Mouse (Mus musculus) bone marrow macrophage, adult 2 months (primary cell): ENCODE data around the gene Itga2b. TPM values are rescaled to one million over a fixed set of nuclear protein-coding genes. Genes with fewer than 3 reads are reported as not detected.

Source experiments
- H3K27ac ChIP-seq: 2 replicates; pipeline ENCODE4 v1.5.1; 2012; ENCODE audit warnings: low read depth, low read length; ENCODE audit not compliant: insufficient read depth
- H3K4me1 ChIP-seq: 2 replicates; pipeline ENCODE4 v1.6.1; 2012; ENCODE audit warnings: low read length; ENCODE audit not compliant: control insufficient read depth, insufficient read depth
- H3K4me3 ChIP-seq: 2 replicates; pipeline ENCODE4 v1.5.1; 2012; ENCODE audit warnings: mild to moderate bottlenecking, low read length, moderate library complexity; ENCODE audit not compliant: insufficient read depth
- CTCF ChIP-seq: IDR thresholded peaks from 2 replicates; pipeline ENCODE4 v1.5.1; 2012; ENCODE audit warnings: low read depth, mild to moderate bottlenecking, low read length, moderate library complexity
- POLR2A ChIP-seq: IDR thresholded peaks from 2 replicates; pipeline ENCODE4 v1.6.1; 2012; ENCODE audit warnings: mild to moderate bottlenecking, low read depth, low read length, borderline replicate concordance
- polyA plus RNA-seq: library from polyadenylated mRNA; stranded (reverse); fragments of >200 nt; gene quantifications from 2 replicates; pipeline ENCODE4 v1.2.4, GENCODE M21; 2012; ENCODE audit not compliant: missing spikeins, insufficient read depth, insufficient read length

Gene Itga2b
- polyA plus RNA-seq, 1 experiment: 2.5 TPM

- Histone ChIP-seq H3K27ac (no peak overlapping the region), H3K4me3 (no peak overlapping the region), H3K4me1 (no peaks in the 10 kb centered on the region)
- TF ChIP-seq CTCF (no peak), POLR2A (no peak)
Measured at GRCm38 (mm10) chr11:102461764-102462163, 8.2 kb downstream of the Itga2b start.

- H3K4me1 ChIP-seq: peaks cover under 1% of the 10 kb centered on the region; the same call in 1 of the 2 replicates
Measured at GRCm38 (mm10) chr11:102460541-102460940, 9.4 kb downstream of the Itga2b start.

GRCm38 (mm10) chr11:102455740-102456396 lies 14.1 kb downstream of the Itga2b start:
- Histone ChIP-seq H3K4me1 (peaks cover 5% of the 10 kb centered on the region; the same call in 1 of the 2 replicates), H3K27ac (no peak overlapping the region), H3K4me3 (peak overlapping the region; percentile 62)
- no peak for TF ChIP-seq CTCF

More at GRCm38 (mm10) chr11:102460541-102460940, 9.4 kb downstream of the Itga2b start:
- Histone ChIP-seq H3K27ac (no peak overlapping the region), H3K4me3 (no peak overlapping the region)
- TF ChIP-seq CTCF (no peak), POLR2A (no peak)

- Histone ChIP-seq H3K4me3 (no peak overlapping the region), H3K27ac (no peak overlapping the region), H3K4me1 (peaks cover 5% of the 10 kb centered on the region; the same call in 1 of the 2 replicates)
- no peak for TF ChIP-seq POLR2A
Measured at GRCm38 (mm10) chr11:102453131-102453530, 16.8 kb downstream of the Itga2b start.

- Histone ChIP-seq H3K4me3 (no peak overlapping the region), H3K27ac (no peak overlapping the region), H3K4me1 (peaks cover 2% of the 10 kb centered on the region; the same call in 1 of the 2 replicates)
- no peak for TF ChIP-seq CTCF
- TF ChIP-seq POLR2A: no peak
Measured at GRCm38 (mm10) chr11:102449043-102450008, 20.6 kb downstream of the Itga2b start.

- no peak overlapping the region for H3K27ac ChIP-seq
- TF ChIP-seq CTCF (no peak), POLR2A (no peak)
- peaks cover 6% of the 10 kb centered on the region for H3K4me1 ChIP-seq
- no peak overlapping the region for H3K4me3 ChIP-seq
Measured at GRCm38 (mm10) chr11:102448327-102448726, 21.6 kb downstream of the Itga2b start.

- TF ChIP-seq CTCF (peak; percentile 65), POLR2A (no peak)
- H3K27ac ChIP-seq: no peak within 1 kb of the TSS
- H3K4me3 ChIP-seq: peak within 1 kb of the TSS; percentile 53
- peaks cover 5% of the 10 kb centered on the region for H3K4me1 ChIP-seq
Measured at GRCm38 (mm10) chr11:102447497-102447896, 22.4 kb downstream of the Itga2b start, which contains the start of gene Fam171a2. Fam171a2 (minus strand) TSS chr11:102447682.

GRCm38 (mm10) chr11:102446581-102447461 lies 23.1 kb downstream of the Itga2b start:
- no peak overlapping the region for H3K27ac ChIP-seq
- TF ChIP-seq POLR2A: no peak
- TF ChIP-seq CTCF: no peak
- peaks cover 5% of the 10 kb centered on the region for H3K4me1 ChIP-seq
- H3K4me3 ChIP-seq: peak overlapping the region; percentile 53

- TF ChIP-seq CTCF: no peak
- TF ChIP-seq POLR2A: no peak
- H3K27ac ChIP-seq: no peak overlapping the region
- no peak overlapping the region for H3K4me3 ChIP-seq
- H3K4me1 ChIP-seq: peaks cover 5% of the 10 kb centered on the region
Measured at GRCm38 (mm10) chr11:102445891-102446361, 24.0 kb downstream of the Itga2b start.
